Mouse (Mus musculus): ENCODE data around the gene Dlx6. TPM values are rescaled to one million over a fixed set of nuclear protein-coding genes. Genes with fewer than 3 reads are reported as not detected.
A peak's percentile ranks its signal among the peaks of the same experiment; 100 is the strongest.

Dlx6 gene
- polyA plus RNA-seq, 1 experiment from 2014 or later, result 10.1 TPM

DNA sequence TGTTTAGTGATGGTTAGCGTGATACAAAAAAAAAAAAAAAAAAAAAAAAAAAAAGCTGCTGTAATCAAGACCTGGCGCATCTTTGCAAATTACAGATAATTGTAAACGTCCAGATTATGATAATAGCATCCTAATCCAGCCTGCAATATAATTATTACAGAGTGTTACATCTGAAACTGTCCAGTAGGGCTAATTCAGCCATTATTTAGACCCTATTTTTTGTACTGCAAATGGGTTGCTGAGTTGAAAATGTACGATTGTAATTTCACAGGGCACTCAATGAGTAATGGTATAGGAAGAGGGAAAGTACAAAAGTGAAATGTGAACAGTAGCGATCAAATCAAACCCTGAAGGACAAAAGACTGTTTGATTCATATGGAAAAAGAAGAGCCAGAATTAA is 8.6 kb downstream of the Dlx6 start:
- WGBS, result 3% methylated on average over 5 of the region's 5 CpGs
- H3K4me1 ChIP-seq, result peaks cover 6% of the 10 kb centered on the region; the same call in 1 of the 2 replicates
- H3K27me3 ChIP-seq, result peaks cover 85% of the 10 kb centered on the region
- no peaks in the 10 kb centered on the region for H3K9me3 ChIP-seq
- H3K36me3 ChIP-seq (replicated peaks), result no peaks in the 10 kb centered on the region
- H3K27ac ChIP-seq, result peak overlapping the region; percentile 93
- peak; percentile 52 for ATAC-seq (ENCODE audit: low FRiP score)
- H3K4me2 ChIP-seq, result peak overlapping the region; percentile 48; the same call in 1 of the 2 replicates
- H3K4me3 ChIP-seq (replicated peaks), result no peak overlapping the region
- H3K9ac ChIP-seq, result no peak overlapping the region

DNA sequence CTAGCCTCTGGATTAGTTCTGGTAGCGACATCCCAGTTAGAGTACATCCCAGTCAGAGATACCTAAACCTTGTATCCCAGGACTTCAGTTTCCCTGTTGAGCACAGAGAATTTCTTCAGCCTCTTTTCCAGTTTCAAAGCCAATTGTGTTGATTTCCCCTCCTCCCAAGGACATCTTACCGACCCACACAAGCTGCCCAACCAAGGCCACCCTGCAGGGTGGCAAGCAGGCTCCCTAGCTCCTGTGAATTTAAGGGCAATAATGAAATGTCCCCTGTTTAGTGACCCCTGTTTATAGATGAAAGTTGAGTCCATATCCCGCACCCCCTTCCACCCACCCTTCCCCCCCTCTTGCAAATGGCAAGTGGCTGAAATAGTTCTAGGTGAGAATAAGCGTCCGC is 9.7 kb downstream of the Dlx6 start:
- Histone ChIP-seq H3K36me3 (replicated peaks) (no peaks in the 10 kb centered on the region), H3K9ac (peak overlapping the region; percentile 2; the same call in 1 of the 2 replicates), H3K4me2 (peak overlapping the region; percentile 48), H3K4me1 (peaks cover 6% of the 10 kb centered on the region; the same call in 1 of the 2 replicates), H3K27me3 (peaks cover 82% of the 10 kb centered on the region), H3K4me3 (replicated peaks) (peak overlapping the region; percentile 6; the same call in 1 of the 2 replicates), H3K9me3 (no peaks in the 10 kb centered on the region), H3K27ac (peak overlapping the region; percentile 93)
- ATAC-seq (ENCODE audit: low FRiP score), result no peak
- WGBS, result 2% methylated on average over 5 of the region's 5 CpGs

DNA sequence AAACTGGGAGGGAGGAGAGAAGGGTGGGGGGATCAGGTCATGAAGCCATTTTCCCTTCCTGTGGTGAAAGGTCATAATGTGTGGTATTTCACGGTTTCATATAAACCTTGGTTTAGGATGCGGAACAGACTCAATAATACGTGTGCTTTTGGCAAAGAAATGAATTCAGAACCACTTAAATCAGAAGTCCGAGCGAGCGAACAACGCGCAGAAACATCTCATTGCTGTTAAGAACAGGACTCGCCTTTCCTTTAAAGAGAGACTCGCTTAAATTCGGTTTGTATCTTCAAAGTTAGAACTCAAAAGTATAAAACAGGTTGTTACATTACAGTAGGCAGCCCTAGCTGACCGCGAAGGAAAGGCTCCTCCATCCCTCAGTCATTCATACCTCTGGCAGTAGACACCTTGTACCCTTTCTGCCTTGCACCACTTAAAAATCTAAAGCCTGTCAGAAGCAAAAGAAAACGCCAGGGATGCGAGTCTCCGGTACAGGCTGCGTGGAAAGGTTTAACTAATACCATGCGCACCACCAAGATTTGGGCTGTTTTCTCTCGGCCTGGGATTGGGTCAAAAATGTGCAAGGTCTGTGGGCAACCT is 10.4 kb downstream of the Dlx6 start:
- H3K4me3 ChIP-seq (replicated peaks), result peak overlapping the region; percentile 34
- H3K9ac ChIP-seq, result peak overlapping the region; percentile 63
- ATAC-seq (ENCODE audit: low FRiP score), result no peak
- H3K9me3 ChIP-seq, result no peaks in the 10 kb centered on the region
- WGBS, result under 1% methylated on average over 19 of the region's 19 CpGs
- peak overlapping the region; percentile 93 for H3K27ac ChIP-seq
- H3K36me3 ChIP-seq (replicated peaks), result no peaks in the 10 kb centered on the region
- peaks cover 89% of the 10 kb centered on the region for H3K27me3 ChIP-seq
- peaks cover 10% of the 10 kb centered on the region for H3K4me1 ChIP-seq
- peak overlapping the region; percentile 48 for H3K4me2 ChIP-seq

DNA sequence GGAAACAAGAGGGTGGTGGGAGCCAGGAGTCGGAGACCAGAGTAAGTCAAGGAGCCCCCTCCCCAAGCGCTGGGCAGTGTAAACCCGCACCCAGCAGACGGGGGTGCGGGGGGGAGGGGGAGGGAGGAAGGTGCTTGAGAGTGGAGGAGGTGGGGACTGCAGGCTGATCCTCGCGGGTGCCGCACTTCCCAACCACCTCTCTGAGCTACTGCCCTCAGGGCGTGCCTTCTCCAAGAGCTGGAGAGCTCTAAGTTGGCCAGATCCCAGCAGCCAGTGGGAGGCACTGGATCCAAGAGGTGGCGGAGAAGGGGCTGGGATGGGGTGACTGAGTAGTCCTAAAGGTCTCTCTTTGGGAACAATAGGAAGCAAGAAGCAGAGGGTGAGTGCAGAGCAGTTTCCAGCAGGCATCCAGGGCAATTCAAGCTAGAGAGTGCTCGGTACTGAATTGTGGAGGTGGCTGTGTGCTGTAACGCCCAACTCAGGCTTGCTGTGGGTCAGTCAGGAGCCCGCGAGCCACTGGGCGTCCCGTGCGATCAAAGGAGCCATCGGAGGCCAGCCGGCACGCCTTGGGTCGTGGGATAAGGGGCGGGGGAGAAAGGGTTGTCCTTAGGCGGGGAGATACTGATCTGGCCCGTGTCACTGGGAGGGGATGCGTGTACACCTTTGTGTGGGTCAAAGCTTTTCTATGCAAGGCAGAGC is 11.1 kb downstream of the Dlx6 start:
- ATAC-seq (ENCODE audit: low FRiP score), result peak; percentile 36; the same call in 1 of the 2 replicates
- Histone ChIP-seq H3K9me3 (no peaks in the 10 kb centered on the region), H3K4me2 (peak overlapping the region; percentile 48), H3K36me3 (replicated peaks) (no peaks in the 10 kb centered on the region), H3K4me3 (replicated peaks) (peak overlapping the region; percentile 34), H3K9ac (peak overlapping the region; percentile 63), H3K27ac (peak overlapping the region; percentile 93), H3K27me3 (peaks cover 91% of the 10 kb centered on the region), H3K4me1 (peaks cover 17% of the 10 kb centered on the region)
- 0% methylated on average over 23 of the region's 25 CpGs for WGBS

DNA sequence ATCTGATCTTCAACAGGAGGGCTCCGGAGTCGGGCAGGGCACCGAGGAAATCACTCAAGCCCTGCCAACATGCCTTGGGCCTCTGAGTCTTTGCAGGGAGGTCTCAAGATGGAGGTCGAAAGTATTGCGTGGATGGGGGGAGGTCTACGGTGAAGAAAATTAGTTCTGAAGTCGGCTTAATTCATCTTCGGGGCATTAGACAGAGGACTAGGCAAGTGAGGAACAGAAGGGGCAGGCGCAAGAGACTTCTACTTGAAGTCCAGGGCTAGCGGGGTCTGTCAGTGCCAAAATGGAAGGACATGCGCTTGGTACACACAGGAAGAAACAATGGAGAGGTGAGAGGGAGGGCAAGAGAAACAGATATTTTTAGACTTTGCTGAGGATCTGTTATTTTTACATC is 12.0 kb downstream of the Dlx6 start:
- peak overlapping the region; percentile 93 for H3K27ac ChIP-seq
- peaks cover 94% of the 10 kb centered on the region for H3K27me3 ChIP-seq
- H3K4me3 ChIP-seq (replicated peaks), result peak overlapping the region; percentile 34
- H3K36me3 ChIP-seq (replicated peaks), result no peaks in the 10 kb centered on the region
- H3K4me2 ChIP-seq, result peak overlapping the region; percentile 48
- H3K9me3 ChIP-seq, result no peaks in the 10 kb centered on the region
- peaks cover 19% of the 10 kb centered on the region for H3K4me1 ChIP-seq
- 1% methylated on average over 11 of the region's 11 CpGs for whole genome bisulfite sequencing
- ATAC-seq (ENCODE audit: low FRiP score), result no peak
- peak overlapping the region; percentile 63 for H3K9ac ChIP-seq

DNA sequence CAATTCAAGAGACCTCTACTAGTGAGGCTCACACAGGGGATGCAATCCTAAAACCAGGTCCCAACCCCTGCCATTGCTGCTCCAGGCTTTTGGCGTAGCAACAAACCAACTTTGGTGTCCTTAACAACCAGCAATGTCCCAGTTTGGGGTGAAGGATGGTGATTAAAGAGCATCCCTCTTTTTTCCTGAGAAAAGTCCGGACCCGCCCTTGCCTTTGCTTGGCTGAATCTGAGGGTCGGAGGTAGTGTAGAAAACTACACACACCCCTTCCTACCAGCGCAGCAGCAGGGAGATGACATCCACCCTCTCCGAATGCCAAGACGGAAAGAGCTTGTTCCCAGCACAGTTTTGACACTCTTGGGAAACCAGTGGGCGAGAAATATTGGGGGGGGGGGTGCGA is 12.5 kb downstream of the Dlx6 start:
- Histone ChIP-seq H3K36me3 (replicated peaks) (no peaks in the 10 kb centered on the region), H3K27ac (peak overlapping the region; percentile 93), H3K9ac (peak overlapping the region; percentile 63), H3K4me3 (replicated peaks) (peak overlapping the region; percentile 34), H3K4me1 (peaks cover 19% of the 10 kb centered on the region), H3K9me3 (no peaks in the 10 kb centered on the region), H3K27me3 (peaks cover 94% of the 10 kb centered on the region), H3K4me2 (peak overlapping the region; percentile 48)
- WGBS, result 3% methylated on average over 9 of the region's 9 CpGs
- ATAC-seq (ENCODE audit: low FRiP score), result no peak

DNA sequence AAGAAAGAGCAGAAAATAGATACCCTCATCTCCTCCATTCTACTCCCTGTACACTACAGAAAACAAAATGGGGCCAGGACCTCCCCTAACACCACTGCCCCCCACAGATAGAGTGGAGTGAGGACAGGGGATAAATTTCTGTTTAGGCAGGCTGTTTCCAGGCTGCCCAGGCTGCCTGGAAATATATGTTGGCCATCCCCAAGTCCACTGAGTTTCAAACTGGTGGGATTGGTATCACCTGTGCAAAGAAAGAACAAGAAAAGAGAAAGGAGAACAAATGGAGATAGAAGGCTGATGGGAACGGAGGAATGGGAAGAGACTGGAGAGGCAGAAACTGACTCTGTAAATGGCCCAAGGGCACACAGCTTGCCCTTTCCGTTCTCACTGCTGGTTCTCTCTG is 13.1 kb downstream of the Dlx6 start:
- peaks cover 23% of the 10 kb centered on the region for H3K4me1 ChIP-seq
- peaks cover 94% of the 10 kb centered on the region for H3K27me3 ChIP-seq
- peak overlapping the region; percentile 93 for H3K27ac ChIP-seq
- no peak for ATAC-seq (ENCODE audit: low FRiP score)
- 3% methylated on average over 2 of the region's 2 CpGs for WGBS
- H3K36me3 ChIP-seq (replicated peaks), result no peaks in the 10 kb centered on the region
- H3K4me3 ChIP-seq (replicated peaks), result peak overlapping the region; percentile 34
- H3K4me2 ChIP-seq, result peak overlapping the region; percentile 48
- peak overlapping the region; percentile 34 for H3K9ac ChIP-seq
- H3K9me3 ChIP-seq, result no peaks in the 10 kb centered on the region

DNA sequence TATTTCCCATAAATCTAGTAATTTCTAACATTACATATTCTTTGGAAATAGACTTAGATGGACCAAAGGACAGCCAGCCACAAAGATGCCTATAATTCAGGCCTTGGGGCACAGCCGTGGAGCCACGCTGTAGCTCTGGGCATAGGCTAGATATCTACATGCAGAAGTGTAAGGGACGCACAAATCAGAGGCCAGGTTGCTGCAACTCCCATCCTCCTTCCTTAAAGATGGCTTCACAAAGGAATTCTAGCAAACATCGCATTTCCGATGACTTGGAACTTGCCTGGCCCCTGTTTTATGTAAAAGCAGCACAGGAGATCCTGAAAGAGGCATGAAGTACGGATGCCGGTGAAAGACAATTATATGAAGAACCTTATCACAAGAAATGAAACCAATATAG is 13.6 kb downstream of the Dlx6 start:
- ATAC-seq (ENCODE audit: low FRiP score), result no peak
- H3K36me3 ChIP-seq (replicated peaks), result no peaks in the 10 kb centered on the region
- H3K4me3 ChIP-seq (replicated peaks), result peak overlapping the region; percentile 19; the same call in 1 of the 2 replicates
- peak overlapping the region; percentile 48 for H3K4me2 ChIP-seq
- WGBS, result 11% methylated on average over 7 of the region's 7 CpGs
- peaks cover 27% of the 10 kb centered on the region for H3K4me1 ChIP-seq
- H3K27ac ChIP-seq, result peak overlapping the region; percentile 93
- H3K9ac ChIP-seq, result peak overlapping the region; percentile 26
- H3K9me3 ChIP-seq, result no peaks in the 10 kb centered on the region
- peaks cover 97% of the 10 kb centered on the region for H3K27me3 ChIP-seq

DNA sequence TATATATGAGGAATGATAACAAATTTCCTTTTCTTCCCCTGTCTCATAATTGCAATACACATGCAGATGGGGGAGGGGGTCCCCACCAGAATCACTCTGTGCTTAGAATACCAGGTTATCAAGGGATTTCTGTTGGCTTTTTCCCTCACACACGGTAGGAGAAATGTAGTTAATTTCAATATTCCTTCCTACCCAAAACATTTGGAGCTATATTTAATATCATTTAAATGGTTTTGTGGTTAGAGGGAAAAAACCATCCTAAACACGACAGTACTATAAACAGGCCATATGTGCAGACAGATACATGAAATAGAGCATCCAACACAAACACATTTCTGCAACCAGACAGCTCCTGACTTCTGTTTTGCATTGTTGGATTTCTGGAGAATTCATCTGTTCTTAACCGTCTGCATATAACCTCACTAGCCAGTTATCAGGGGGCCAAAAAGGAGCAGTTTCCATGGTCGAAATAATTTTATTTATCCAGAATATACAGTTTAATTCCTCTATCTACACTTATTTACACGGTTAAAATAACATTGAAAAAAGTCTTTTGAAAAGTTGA is 14.3 kb downstream of the Dlx6 start:
- Histone ChIP-seq H3K4me3 (replicated peaks) (peak overlapping the region; percentile 19), H3K9me3 (no peaks in the 10 kb centered on the region), H3K9ac (peak overlapping the region; percentile 78; the same call in 1 of the 2 replicates), H3K36me3 (replicated peaks) (no peaks in the 10 kb centered on the region), H3K4me1 (peaks cover 29% of the 10 kb centered on the region), H3K27ac (no peak overlapping the region), H3K4me2 (peak overlapping the region; percentile 48), H3K27me3 (peaks cover 97% of the 10 kb centered on the region)
- ATAC-seq (ENCODE audit: low FRiP score), result no peak
- 18% methylated on average over 5 of the region's 5 CpGs for WGBS

DNA sequence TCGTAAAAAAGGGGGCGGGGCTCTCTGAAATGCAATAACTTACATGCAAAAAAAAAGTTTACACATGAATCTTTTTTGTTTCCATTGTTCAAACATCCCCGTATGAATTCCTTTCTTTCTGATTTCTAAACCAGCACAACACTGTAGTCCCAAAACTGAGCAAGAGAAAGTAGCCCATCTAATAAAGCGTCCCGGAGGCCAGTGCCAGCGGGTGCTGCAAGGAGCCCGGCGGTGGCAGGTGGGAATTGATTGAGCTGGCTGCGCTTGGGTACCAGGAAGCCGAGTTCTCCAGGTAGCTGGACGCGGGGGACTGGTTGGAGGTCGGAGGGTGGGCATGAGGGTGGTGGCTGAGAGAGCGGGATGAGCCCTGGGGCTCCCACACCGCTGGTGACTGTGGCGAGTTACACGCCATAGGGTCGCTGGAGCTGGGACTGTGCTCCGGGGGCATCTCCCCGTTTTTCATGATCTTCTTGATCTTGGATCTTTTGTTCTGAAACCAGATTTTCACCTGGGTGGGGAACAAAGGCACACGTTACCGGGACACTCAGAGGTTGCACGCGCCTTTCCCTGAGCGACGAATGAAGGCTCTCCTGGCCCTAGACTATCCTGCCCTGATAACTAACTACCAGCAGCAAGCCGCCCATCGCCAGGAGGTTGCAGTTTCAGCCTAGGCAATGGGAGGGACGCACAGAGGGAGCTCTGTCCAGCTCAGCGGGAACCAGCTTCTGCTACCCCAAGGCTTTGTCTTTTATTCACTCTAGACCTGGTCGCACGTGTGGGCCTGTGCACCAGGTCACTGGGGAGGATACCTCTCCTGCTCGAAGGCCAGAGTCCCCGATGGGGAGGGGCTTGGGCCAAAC is 15.1 kb downstream of the Dlx6 start:
- peak overlapping the region; percentile 61 for H3K4me3 ChIP-seq (replicated peaks)
- 3% methylated on average over 34 of the region's 34 CpGs for WGBS
- H3K9me3 ChIP-seq, result no peaks in the 10 kb centered on the region
- no peaks in the 10 kb centered on the region for H3K36me3 ChIP-seq (replicated peaks)
- H3K9ac ChIP-seq, result peak overlapping the region; percentile 78
- 0 out of 2 replicates have a peak, but pooled peaks have one; percentile 0 for ATAC-seq (ENCODE audit: low FRiP score)
- peaks cover 97% of the 10 kb centered on the region for H3K27me3 ChIP-seq
- peaks cover 33% of the 10 kb centered on the region for H3K4me1 ChIP-seq
- H3K4me2 ChIP-seq, result peak overlapping the region; percentile 48
- H3K27ac ChIP-seq, result peak overlapping the region; percentile 81

DNA sequence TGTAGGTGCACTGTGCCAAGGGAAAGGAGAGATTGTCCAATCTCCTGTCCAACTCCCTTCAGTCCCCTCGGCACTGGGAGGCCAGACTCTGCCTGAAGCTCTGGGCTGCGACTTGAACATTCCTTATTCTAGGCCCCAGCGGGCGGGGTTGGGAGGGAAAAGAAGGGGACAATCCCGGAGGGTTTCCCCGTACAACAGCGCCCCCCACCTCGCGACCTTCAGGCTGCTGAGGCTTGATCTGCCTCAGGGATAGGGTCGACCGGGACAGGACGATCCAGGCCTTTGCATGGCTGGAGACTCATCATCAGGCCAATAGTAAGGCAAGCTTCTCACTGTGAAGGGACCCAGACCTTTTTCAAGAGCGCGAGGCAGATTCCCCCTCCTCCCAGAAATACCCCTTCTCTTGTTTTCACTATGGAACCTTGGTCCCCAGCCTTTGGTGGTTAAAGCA is 15.7 kb downstream of the Dlx6 start:
- under 1% methylated on average over 14 of the region's 14 CpGs for WGBS
- no peaks in the 10 kb centered on the region for H3K36me3 ChIP-seq (replicated peaks)
- ATAC-seq (ENCODE audit: low FRiP score), result peak; percentile 21; the same call in 1 of the 2 replicates
- H3K4me2 ChIP-seq, result peak overlapping the region; percentile 48
- H3K4me1 ChIP-seq, result peaks cover 33% of the 10 kb centered on the region
- peak overlapping the region; percentile 78 for H3K9ac ChIP-seq
- no peaks in the 10 kb centered on the region for H3K9me3 ChIP-seq
- peak overlapping the region; percentile 61 for H3K4me3 ChIP-seq (replicated peaks)
- peak overlapping the region; percentile 81 for H3K27ac ChIP-seq
- peaks cover 97% of the 10 kb centered on the region for H3K27me3 ChIP-seq

Data from forebrain, embryonic 12.5 days (tissue).